Mouse (Mus musculus) c-Kit-positive CD71-positive TER-119-positive erythroid progenitor cells, embryonic 14.5 days (primary cell): ENCODE data around the gene Casp8.
"Not testable (repeated sequence)": the region's sequence is repeated elsewhere in the genome, so short reads cannot be mapped to it uniquely, and the experiment has no call there.

Experiments used
- DNase-seq: peaks from one replicate; pipeline ENCODE4 v3.0.0-alpha.2; 2013; ENCODE audit warnings: low spot score

The Casp8 gene

DNA sequence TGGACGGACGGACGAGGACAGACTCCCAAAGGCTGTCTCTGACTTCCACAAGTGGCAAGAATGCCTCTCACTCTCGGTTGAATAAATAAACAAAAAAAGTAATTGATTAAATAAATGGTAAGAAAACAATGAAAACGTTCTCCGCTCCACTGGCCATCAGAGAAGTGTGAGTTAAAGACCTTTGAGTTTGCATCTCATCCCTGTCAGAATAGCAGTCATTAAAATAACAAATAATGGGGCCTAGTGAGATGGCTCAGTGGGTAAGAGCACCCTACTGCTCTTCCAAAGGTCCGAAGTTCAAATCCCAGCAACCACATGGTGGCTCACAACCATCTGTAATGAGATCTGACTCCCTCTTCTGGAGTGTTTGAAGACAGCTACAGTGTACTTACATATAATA lies 5.5 kb downstream of the Casp8 start:
- not testable (repeated sequence) for DNase-seq

DNA sequence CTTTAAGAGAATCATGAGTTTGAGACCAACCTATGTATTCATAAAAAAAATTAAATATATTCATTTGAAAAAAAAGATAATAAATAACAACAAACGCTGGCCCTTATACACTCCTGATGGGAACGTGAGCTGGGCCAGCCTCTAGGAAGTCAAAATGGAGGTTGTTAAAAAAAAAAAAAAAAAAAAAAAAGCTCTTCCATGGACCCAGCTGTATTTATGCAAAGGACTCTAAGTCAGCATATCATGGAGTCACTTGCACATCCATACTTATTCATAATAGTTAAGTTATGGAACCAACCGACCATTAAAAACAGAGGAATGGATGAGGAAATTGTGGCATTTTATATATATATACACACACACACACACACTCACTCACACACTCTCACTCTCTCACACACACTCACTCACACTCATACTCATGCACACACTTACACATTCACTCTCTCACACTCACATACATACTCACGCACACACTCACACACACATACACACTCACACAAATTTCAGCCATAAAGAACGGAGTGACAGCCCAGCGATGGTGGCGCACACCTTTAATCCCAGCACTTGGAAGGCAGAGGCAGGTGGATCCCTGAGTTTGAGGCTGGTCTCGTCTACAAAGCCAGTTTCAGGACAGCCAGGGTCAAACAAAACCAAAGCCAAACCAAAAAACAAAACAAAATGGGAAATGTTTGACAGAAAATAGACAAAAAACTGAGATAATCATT lies 6.5 kb downstream of the Casp8 start:
- no peak for DNase-seq

DNA sequence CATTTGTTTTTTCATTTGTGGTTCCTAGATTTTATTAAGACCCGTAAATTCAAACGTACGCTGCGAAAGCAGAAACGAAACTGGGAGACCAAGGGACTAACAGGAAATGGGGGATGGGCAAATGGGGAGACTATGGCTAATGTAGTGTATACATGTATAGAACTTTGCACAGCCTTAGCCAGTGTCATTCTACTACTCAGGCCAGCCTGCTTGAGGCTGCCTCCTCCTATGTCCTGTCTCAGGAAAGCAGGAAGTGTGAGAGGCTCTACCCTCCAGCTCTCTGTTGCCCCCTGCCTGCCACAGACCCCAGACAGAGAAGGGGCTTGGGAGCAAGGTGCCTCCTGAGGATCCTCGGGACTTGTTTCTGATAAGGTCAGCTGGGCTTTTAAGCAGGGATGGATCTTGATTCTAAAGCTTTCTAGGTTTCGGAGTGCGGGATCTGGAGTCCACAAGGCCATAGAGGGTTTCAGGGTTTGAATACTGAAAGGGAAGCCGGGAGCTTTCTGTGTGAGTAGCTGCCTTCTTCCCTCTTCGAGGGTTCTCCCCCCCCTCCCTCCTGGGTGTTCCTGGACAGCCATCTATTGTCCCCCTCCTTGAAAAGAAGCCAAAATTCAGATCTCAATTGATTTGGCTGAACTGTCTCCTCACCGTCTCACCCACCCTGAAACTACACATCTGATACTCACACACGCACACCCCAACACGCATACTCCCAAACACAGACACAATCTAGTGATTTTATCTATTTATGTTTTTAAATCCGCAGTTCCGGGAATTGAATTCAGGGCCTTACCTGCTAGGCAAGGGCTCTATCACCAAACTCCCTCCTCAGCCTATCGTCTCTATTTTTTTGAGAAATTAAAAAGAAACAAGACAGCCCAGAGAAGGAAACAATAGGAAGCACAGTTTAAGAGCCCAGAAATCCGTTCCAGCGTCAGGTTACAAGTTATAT lies 7.4 kb downstream of the Casp8 start:
- DNase-seq = peak; percentile 27

DNA sequence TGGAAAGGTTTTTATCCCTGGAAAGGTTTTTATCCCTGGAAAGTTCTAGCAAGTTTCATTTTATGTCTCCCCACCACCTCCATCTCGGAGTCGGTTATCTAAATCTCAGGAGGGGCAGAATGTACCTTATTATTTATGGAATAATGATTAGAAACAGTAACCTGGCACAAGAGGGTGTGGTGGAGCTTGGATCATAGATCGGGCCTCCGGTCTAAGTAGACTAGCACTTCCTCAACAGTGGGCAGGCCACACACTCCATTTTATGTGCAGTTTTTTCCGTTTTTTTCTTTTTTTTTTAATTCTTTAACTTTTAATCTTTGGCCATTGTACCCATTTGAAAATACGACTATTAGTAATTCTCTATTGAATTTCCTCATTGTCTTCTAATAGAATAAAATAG lies 8.4 kb downstream of the Casp8 start:
- no peak for DNase-seq

DNA sequence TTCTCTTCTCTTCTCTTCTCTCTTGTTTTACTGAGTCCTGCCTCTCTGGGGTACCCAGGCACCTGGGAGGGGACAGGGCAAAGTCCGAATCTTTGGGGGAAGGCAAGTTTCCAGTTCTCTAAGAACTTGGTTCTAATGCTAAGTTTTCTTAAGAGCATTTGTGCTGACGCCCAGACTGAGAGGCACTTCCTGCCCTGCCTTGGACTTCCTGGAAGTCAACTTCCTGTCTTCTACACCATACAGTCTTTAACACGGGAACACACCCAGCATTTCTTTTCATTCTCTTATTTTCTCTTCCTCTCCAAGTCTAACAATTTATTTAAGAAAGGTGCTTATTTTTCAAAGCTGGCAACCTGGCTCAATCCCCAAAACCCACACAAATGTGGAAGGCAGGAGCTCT lies 11.5 kb downstream of the Casp8 start:
- no peak for DNase-seq

DNA sequence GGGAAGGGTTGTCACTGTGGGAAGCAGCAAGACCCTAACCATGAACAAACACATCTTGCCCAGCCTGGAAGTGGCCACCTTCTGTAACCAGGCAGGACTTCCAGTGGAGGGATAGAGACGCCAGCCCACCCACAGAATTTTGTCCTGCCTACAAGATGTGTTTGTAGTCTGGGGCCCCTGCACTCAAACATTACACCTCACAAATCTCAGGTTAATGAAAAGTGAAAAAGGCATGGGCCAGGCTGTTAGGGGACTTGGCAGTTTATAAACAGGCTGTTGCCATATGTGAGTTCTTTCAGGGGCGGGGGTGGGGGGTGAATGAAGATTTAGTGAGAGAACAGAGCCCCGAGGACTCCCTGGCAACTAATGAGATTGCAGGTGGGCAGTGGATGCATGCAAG lies 31.1 kb downstream of the Casp8 start:
- no peak for DNase-seq

DNA sequence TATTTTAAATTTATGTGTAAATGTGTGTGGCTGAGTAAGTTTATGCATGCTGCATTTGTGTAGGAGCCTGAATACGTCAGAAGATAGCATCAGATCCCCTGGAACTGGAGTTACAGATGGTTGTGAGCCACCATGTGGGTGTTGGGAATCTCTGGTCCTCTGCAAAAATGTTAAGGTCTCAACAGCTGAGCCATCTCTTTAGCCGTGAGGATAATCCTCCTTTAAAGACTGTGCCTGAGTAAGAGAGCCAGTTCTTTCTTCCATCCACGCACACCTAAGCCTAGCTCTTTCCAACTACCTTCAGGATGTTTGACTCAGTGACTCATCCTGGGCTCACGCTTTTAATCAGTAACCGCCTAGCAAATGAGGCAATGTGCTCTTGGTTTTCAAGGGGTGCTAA lies 35.6 kb downstream of the Casp8 start:
- DNase-seq = no peak

DNA sequence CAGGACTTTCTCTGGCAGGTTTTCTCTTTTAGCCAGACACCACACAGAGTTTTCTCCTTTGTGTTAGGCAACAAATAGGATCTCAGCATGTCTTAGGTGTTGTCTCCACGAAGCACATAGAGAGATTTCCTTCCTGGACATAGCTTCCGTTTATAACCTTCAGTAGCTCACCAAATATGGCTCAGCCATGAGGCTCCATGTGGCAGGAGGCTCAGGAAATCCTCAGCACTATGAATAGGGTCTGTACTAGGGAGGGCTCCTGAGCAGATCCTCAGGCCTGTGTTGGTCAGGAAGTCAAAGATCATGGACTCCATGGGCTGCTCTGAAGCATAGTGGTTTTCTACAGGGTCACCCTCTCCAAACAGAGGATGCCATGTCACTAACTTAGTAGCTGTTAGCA lies 37.0 kb downstream of the Casp8 start:
- no peak for DNase-seq

DNA sequence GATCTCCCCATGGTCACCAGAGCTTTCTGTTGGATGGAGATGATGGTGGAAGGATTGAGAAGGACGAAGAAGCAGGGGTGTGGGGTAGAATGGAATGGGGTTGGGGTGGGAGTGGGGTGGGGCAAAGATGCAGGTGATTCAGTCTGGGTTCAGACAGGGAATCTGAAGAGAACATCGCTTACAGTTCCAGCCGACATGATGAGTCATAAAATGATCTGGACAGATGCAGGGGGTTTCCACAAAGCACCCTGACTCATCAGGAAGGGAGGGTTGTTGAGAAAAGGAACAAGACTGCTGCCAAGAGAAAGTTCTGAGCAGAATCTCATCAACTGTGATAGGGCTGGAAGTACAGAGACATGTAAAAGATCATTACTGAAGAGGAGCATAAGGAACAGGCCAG lies 61.6 kb downstream of the Casp8 start:
- not testable (repeated sequence) for DNase-seq

DNA sequence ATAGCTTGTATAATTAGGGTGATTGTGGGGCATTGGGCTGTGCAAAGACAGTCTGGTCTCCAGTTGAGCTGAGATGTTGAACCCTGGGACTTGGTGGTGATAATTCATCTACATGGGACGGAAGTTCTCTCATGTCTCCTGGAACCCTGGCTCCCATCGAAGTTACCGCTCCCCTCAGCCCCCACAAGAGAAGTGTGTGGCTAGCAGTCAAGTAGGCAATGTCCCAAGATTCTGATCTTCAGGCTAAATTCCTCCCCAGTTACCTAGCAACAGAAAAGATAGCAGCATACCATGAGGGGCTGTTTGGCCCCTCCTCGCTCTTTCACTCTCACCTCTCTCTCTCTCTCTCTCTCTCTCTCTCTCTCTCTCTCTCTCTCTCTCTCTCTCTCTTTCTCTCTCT lies 64.0 kb downstream of the Casp8 start:
- not testable (repeated sequence) for DNase-seq

DNA sequence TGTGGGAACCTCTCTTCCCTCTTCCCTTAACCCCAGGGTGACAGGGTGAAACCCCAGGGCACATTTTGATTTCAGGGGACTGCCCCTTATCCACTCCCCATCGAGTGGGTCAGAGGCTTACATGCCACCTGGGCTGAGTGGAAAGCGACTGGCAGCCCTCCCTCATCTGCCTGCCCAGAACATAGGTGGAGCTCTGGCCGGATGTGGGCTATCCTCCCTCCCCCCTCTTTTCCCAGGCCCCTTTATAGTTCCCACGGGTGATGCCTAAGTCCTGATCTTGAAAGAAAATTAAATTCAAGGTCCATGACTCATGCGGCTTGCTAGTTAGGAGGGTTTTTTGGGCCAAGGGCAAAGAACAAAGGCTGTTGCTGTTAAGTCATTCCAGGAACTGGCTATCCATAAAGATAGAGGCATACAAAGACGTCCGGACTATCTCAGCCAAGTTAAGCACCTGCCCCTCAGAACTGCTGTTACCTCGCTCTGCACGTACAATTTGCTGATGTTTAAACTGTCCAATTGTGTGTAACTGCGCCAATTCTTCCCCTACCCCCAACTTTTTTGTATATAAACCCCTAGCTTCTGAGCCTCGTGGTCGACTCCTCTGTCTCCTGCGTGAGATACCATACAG lies 64.7 kb downstream of the Casp8 start:
- not testable (repeated sequence) for DNase-seq

DNA sequence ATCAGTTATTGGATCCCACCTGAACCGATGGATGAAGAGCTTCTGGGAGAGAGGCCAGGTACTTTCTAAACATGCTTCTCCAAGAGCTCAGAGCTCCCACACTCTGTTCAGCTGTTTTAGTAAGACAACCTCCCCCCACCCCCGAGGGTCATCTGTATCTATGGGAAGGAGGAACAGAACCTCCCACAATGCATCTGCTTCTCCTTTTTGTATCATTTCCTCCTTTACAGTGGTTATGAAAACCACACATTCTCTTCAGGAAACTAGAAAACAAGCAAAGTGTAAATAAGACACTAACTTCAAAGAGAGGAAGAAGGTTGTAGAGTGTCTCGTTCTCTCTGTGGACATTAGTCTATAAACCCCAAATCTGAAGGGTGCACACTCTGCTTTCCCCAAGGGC lies 65.4 kb downstream of the Casp8 start:
- not testable (repeated sequence) for DNase-seq

DNA sequence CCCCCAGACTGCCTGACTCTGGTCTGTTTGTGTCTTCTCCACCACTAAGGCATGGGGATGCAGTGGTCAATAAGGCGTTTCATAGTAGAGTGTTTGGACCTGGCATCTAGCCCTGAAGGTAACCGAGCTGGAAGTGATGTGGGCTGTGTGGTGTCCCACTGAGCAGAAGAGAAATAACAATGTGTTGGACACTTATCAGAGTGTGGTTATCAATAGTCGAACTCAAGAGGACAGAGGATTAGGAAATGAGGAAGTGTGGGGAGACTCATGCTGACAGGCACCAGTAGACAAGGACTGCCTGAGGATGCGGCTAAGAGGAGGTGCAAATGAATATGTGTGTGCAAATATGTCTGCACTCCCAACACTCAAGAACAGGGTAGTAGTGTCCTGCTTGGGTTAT lies 81.3 kb downstream of the Casp8 start:
- not testable (repeated sequence) for DNase-seq

DNA sequence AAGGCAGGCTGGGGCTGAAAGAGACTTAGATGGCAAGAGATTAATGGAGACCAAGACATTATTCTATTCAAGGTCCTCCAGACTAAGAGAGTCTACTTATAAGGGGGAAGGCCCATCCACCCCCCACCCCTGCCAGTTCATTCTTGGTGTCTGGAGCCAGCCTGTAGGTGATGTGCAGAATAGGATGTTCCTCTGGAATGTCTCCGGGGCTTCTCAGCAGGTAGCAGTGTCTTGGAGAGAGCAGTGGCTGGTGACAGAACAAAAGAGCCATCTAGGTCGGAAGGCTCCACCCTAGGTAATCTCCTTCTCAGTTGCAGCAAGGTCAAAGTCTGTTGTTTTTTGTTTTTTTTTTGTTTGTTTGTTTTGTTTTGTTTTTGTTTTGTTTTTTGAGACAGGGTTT lies 84.1 kb downstream of the Casp8 start:
- not testable (repeated sequence) for DNase-seq

DNA sequence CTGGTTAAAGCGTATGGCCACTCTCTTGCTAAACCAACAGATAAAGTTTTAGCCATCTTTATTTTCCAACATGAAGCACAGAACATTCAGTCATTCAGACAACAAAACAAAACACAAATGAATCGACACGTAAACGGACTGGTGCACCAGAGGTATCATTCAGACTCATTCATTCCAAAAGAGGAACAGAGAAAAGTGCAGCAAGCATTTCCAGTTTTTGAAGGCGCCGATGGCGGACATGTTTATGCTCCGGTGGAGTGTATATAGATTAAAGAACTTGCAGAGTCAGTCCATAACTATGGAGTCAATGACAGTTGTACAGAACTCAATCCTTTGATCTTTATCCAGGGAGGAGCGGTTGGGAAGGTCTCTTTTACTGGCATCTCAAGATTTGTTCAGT lies 88.1 kb downstream of the Casp8 start:
- not testable (repeated sequence) for DNase-seq

DNA sequence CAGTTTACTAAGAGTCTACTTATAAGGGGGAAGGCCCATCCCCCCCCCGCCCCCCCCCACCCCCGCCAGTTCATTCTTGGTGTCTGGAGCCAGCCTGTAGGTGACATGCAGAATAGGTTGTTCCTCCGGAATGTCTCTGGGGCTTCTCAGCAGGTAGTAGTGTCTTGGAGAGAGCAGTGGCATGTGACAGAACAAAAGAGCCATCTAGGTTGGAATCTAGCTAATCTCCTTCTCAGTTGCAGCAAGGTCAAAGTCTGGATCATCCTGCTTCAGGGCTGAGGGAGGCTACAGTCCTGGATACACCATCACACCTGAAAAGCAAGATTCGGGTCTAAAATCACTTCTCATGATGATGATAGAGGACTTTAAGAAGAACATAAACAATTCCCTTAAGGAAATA lies 90.5 kb downstream of the Casp8 start:
- no peak for DNase-seq

DNA sequence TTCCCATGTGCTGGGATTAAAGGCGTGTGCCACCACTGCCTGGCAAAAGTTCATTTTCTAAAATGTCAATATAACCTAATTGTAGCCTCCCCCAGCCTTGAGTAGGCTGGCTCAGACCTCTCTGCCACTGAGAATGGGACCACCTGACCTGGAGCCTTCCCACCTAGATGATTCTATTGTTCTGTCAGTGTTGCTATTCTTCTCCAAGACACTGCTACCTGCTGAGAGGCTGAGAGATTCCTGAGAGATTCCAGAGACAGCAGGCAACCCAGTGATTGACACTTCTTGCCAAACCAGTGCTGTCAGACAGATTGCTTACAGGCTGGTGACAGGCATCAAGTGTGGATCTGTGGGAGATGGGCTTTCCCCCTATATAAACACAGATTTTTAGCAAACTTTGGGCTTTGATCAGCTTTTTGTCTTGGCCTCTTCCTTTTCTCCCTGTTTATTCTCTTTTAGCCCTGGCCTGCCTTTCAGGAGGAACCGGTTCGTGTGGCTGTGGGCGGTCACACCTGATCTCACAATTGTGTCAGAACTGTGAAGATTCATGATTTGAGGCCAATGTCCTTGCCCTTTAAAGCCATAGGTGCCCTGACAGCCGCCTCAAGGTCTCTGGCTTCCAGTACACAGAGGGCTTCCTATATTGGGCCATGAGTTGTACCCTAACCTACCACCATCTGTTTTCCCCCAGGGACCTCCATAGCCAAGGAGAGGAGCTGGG lies 94.8 kb downstream of the Casp8 start:
- no peak for DNase-seq

DNA sequence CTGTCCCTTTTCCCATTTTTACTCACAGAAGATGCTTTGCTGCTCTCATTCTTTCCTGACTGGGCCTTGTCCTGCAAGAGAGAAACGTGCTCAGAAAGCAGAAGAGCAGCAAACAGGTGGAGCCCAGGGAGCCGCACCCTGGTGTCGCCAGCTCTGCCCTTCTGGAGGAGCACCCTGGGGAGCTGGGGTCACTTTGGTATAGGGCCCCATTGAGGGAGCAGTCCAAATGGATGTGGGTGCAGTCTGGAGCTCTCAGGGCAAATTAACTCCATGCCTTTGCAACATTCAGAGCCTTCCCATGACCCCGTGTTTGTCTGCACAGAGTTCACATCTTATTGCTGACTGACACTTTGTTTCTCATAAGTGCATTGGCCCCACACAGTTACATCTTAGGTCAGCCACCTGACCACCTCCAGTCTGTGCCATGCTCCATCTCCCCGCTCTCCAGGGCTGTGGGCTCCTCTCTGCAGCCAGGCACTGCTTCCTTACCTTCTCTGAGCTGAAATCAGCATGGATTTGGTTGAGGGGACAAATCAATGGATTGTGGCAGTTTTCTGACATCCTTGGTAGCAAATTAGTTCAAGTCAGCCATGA lies 95.6 kb downstream of the Casp8 start:
- DNase-seq = not testable (repeated sequence)

DNA sequence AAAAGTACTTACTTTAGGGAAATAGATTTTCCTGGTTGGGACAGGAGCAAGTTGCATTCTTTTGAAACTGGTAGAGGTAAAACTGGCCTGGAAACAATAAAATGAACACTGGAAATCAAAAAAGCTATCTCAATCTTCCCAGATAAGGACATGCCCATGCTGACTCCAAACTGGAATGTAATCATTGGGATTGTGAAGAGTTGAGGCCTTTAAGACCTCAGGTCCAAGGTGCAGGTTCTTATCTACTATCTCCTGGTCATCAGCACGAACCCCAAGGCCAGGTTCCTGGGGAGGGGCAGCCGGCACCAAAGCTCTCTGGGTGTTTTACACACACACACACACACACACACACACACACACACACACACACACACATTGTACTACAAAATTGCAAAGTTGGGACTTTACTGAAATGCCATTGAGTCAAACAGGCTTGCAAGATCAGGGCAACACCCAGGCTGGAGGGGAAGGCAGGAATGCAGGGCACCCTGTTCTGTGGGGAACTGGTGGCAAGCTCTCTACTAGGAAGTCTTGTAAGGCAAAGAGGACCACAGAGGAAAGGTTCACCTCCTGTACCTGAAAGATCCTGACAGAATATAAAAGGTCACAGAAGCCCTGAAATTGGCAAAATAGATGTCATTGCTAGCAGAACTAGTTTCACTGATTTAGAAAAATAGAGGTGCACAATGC lies 96.5 kb downstream of the Casp8 start:
- not testable (repeated sequence) for DNase-seq

DNA sequence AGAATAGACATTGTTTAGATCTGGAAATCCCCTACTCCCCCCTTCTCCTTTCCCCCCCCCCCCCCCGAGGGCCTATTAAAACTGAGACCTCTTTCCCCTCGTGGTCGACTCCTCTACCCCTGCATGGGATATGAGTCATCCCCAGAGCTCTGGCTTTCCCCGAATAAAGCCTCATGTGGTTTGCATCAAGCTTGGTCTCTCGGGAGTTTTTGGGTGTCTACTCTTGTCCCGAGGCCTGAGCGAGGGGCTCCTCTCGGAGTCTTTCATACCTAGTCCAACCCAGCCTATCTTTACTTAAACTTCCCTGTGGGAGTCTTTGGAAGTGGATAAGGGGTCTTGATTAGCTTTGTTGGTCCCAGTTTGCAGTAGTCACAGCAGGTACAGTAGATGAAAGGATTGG lies 97.2 kb downstream of the Casp8 start:
- not testable (repeated sequence) for DNase-seq
